Comparison of ENCODE assay signal across 16 mouse cellular contexts in genomic region chr8:10526616-10527015, GRCm38 (mm10).
A peak's percentile ranks its signal among the peaks of the same experiment; 100 is the strongest.
DNase-seq lines count a peak whose midpoint lies in the region; ATAC-seq and TF ChIP-seq lines count a peak whose summit lies in the region.
"Had no signal": no experiment of that assay in that cellular context is flagged by ENCODE, and none has a peak within 500 bp of the region (broad histone marks: within the 10 kb centered on the region; RNA-seq: fewer than 3 reads in every experiment).

No protein-coding gene starts in this region.

- H3K27ac ChIP-seq in heart, postnatal 0 days (ENCODE audit: low read depth), result no peak overlapping the region
- H3K27ac ChIP-seq in heart, embryonic 11.5 days (ENCODE audit: low read depth, low read length), result no peak overlapping the region
- H3K27ac ChIP-seq in midbrain, embryonic 14.5 days (replicated peaks; ENCODE audit: low read depth, low read length), result no peak overlapping the region
- H3K27ac ChIP-seq in midbrain, embryonic 10.5 days (replicated peaks), result no peak overlapping the region
- H3K27ac ChIP-seq in kidney, adult 2 months (ENCODE audit: insufficient read depth, low read depth, low read length), result no peak overlapping the region
- H3K27ac ChIP-seq: embryonic facial prominence, embryonic 15.5 days; limb, embryonic 10.5 days; liver, embryonic 14.5 days had no signal

- DNase-seq in heart, postnatal 0 days (ENCODE audit: low spot score), result peak; percentile 25
- DNase-seq in midbrain, embryonic 14.5 days, result peak; percentile 67
- DNase-seq in midbrain, embryonic 10.5 days (ENCODE audit: low spot score), result no peak
- peak; percentile 12 for DNase-seq in ZHBTc4 (ENCODE audit: low read depth, low spot score)
- DNase-seq in mesoderm, embryonic 11.5 days (ENCODE audit: low read depth, low spot score), result peak; percentile 21
- no peak for DNase-seq in thymus, postnatal 25 days
- no peak for DNase-seq in kidney, adult 2 months
- DNase-seq: heart, adult 18-20 months; heart, postnatal 14 days; kidney, postnatal 25 days; thymus, postnatal 36 days had no signal

- H3K4me3 ChIP-seq in heart, postnatal 0 days (ENCODE audit: low read depth, low read length), result no peak overlapping the region
- no peak overlapping the region for H3K4me3 ChIP-seq in heart, embryonic 11.5 days (ENCODE audit: low read depth, low read length)
- H3K4me3 ChIP-seq in midbrain, embryonic 14.5 days (replicated peaks; ENCODE audit: low read depth, low read length), result no peak overlapping the region
- H3K4me3 ChIP-seq in midbrain, embryonic 10.5 days, result no peak overlapping the region
- no peak overlapping the region for H3K4me3 ChIP-seq in kidney, adult 2 months (ENCODE audit: insufficient read depth, low read depth, low read length)
- H3K4me3 ChIP-seq: embryonic facial prominence, embryonic 15.5 days; limb, embryonic 10.5 days had no signal

- TF ChIP-seq CTCF in heart, postnatal 0 days (IDR thresholded peaks at IDR 0.05; ENCODE audit: low read depth), result no peak
- no peak for TF ChIP-seq CTCF in kidney, adult 2 months (conservative IDR thresholded peaks at IDR 0.05; ENCODE audit: insufficient read depth, insufficient read length, low read depth, low read length)

- no peaks in the 10 kb centered on the region for H3K9me3 ChIP-seq in heart, postnatal 0 days (replicated peaks; ENCODE audit: control insufficient read depth, low read length)
- H3K9me3 ChIP-seq in heart, embryonic 11.5 days (replicated peaks; ENCODE audit: control insufficient read depth, low read length), result no peaks in the 10 kb centered on the region
- no peaks in the 10 kb centered on the region for H3K9me3 ChIP-seq in midbrain, embryonic 14.5 days (ENCODE audit: control insufficient read depth, low read length)
- H3K9me3 ChIP-seq in midbrain, embryonic 10.5 days (replicated peaks), result no peaks in the 10 kb centered on the region
- H3K9me3 ChIP-seq: embryonic facial prominence, embryonic 15.5 days; limb, embryonic 10.5 days had no signal

- no peak overlapping the region for H3K9ac ChIP-seq in heart, postnatal 0 days (replicated peaks; ENCODE audit: low read depth, low read length)
- H3K9ac ChIP-seq in heart, embryonic 11.5 days (ENCODE audit: low read depth, low read length), result no peak overlapping the region
- H3K9ac ChIP-seq in midbrain, embryonic 14.5 days (replicated peaks; ENCODE audit: low read length), result no peak overlapping the region
- H3K9ac ChIP-seq: embryonic facial prominence, embryonic 15.5 days; liver, embryonic 14.5 days had no signal

- no peaks in the 10 kb centered on the region for H3K27me3 ChIP-seq in heart, postnatal 0 days (ENCODE audit: control insufficient read depth, insufficient read depth, low read length)
- H3K27me3 ChIP-seq in heart, embryonic 11.5 days (ENCODE audit: control insufficient read depth, insufficient read depth, low read length), result no peaks in the 10 kb centered on the region
- no peaks in the 10 kb centered on the region for H3K27me3 ChIP-seq in midbrain, embryonic 14.5 days (ENCODE audit: control insufficient read depth, insufficient read depth, low read length)
- H3K27me3 ChIP-seq in midbrain, embryonic 10.5 days (ENCODE audit: low read depth, poor library complexity, severe bottlenecking), result no peaks in the 10 kb centered on the region
- H3K27me3 ChIP-seq in kidney, adult 2 months (replicated peaks; ENCODE audit: control insufficient read depth, insufficient read depth, low read length), result no peaks in the 10 kb centered on the region
- H3K27me3 ChIP-seq: embryonic facial prominence, embryonic 15.5 days had no signal

- no peaks in the 10 kb centered on the region for H3K36me3 ChIP-seq in heart, postnatal 0 days (replicated peaks; ENCODE audit: control insufficient read depth, insufficient read depth, low read length)
- H3K36me3 ChIP-seq in heart, embryonic 11.5 days (ENCODE audit: control insufficient read depth, insufficient read depth, low read length), result no peaks in the 10 kb centered on the region
- H3K36me3 ChIP-seq in midbrain, embryonic 14.5 days (ENCODE audit: control insufficient read depth, insufficient read depth, low read length), result no peaks in the 10 kb centered on the region
- no peaks in the 10 kb centered on the region for H3K36me3 ChIP-seq in midbrain, embryonic 10.5 days
- no peaks in the 10 kb centered on the region for H3K36me3 ChIP-seq in kidney, adult 2 months (ENCODE audit: control insufficient read depth, insufficient read depth, low read length)
- H3K36me3 ChIP-seq: embryonic facial prominence, embryonic 15.5 days; limb, embryonic 10.5 days had no signal

- no peak overlapping the region for H3K4me2 ChIP-seq in heart, postnatal 0 days (ENCODE audit: low read depth, low read length)
- no peak overlapping the region for H3K4me2 ChIP-seq in heart, embryonic 11.5 days
- H3K4me2 ChIP-seq in midbrain, embryonic 14.5 days (ENCODE audit: low read length), result no peak overlapping the region
- H3K4me2 ChIP-seq: embryonic facial prominence, embryonic 15.5 days had no signal

- no peak for TF ChIP-seq POLR2A in kidney, adult 2 months (IDR thresholded peaks at IDR 0.05; ENCODE audit: low read depth, low read length)

- H3K4me1 ChIP-seq in heart, postnatal 0 days (ENCODE audit: control insufficient read depth, insufficient read depth), result no peaks in the 10 kb centered on the region
- H3K4me1 ChIP-seq in heart, embryonic 11.5 days (ENCODE audit: control insufficient read depth, insufficient read depth, low read length), result no peaks in the 10 kb centered on the region
- H3K4me1 ChIP-seq in midbrain, embryonic 14.5 days (ENCODE audit: control insufficient read depth, insufficient read depth, low read length), result peaks cover 6% of the 10 kb centered on the region; the same call in 1 of the 2 replicates
- H3K4me1 ChIP-seq in midbrain, embryonic 10.5 days, result peaks cover 20% of the 10 kb centered on the region
- H3K4me1 ChIP-seq in kidney, adult 2 months (ENCODE audit: control insufficient read depth, insufficient read depth, low read length), result no peaks in the 10 kb centered on the region
- H3K4me1 ChIP-seq: embryonic facial prominence, embryonic 15.5 days had no signal

- TF ChIP-seq EP300 in heart, postnatal 0 days (IDR thresholded peaks at IDR 0.05; ENCODE audit: low read depth), result no peak

- ATAC-seq in heart, postnatal 0 days (ENCODE audit: insufficient read depth, low read depth), result no peak
- no peak for ATAC-seq in heart, embryonic 11.5 days (replicated peaks; ENCODE audit: insufficient number of reproducible peaks, low FRiP score, low TSS enrichment)
- no peak for ATAC-seq in midbrain, embryonic 14.5 days (ENCODE audit: low FRiP score, low TSS enrichment)
- ATAC-seq: intestine, embryonic 16.5 days had no signal

- 66% methylated on average over 5 of the region's 5 CpGs for WGBS in heart, postnatal 0 days
- 62% methylated on average over 5 of the region's 5 CpGs for WGBS in heart, embryonic 11.5 days (ENCODE audit: insufficient replicate concordance)
- 70% methylated on average over 5 of the region's 5 CpGs for WGBS in midbrain, embryonic 14.5 days
- 82% methylated on average over 5 of the region's 5 CpGs for WGBS in midbrain, embryonic 10.5 days
- 76% methylated on average over 5 of the region's 5 CpGs for WGBS in kidney, adult 2 months

Comparison
In these comparisons a context has a peak if more than half of its experiments do, and no peak if none do; other contexts are left out.
1. DNase-seq: peak in heart, postnatal 0 days (single experiment), midbrain, embryonic 14.5 days (single experiment), ZHBTc4 (single experiment) and mesoderm, embryonic 11.5 days (single experiment); none in midbrain, embryonic 10.5 days (single experiment), thymus, postnatal 25 days (single experiment) and kidney, adult 2 months (single experiment).